Mouse (Mus musculus) lung, postnatal 10 days (tissue): ENCODE results near the gene 4930426L09Rik.
"Not testable (repeated sequence)": the region's sequence is repeated elsewhere in the genome, so short reads cannot be mapped to it uniquely, and the experiment has no call there.

Source experiments
- DNase-seq: peaks from one replicate; pipeline ENCODE4 v3.0.0; 2021

Gene 4930426L09Rik

GRCm38 (mm10) chr2:18974882-18975645 is 23.1 kb upstream of the 4930426L09Rik start:
- DNase-seq = no peak

- no peak for DNase-seq
These were observed 22.0 kb upstream of the 4930426L09Rik start for GRCm38 (mm10) chr2:18976175-18976574.

DNA sequence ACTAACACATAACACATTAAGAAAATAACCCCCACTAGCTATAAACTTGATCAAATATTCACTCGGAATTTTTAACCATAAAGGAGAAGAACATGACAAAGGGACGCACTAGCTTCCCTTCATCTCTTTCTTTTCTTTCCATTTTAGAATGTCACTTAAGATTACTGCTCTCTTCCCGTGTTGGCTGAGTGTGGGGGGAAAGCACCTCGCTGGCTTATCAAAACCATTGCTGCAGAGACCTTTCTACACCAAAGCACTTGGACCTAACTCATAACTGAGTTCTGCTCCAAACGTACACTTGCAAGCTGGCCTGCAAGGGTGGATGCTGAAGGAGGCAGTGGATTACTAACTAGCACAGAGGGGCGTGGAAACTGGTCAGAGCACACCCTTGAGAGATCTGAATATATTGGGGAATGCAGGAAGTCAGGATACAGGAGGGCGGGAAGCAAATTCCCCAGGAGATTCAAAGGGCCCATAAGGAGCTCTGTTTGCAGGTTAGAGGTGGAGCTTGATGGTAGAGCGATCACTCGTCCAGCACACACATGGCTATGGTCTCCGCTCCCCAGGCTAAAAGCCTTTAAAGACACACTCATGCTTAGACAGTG is 20.8 kb upstream of the 4930426L09Rik start:
- no peak for DNase-seq

DNA sequence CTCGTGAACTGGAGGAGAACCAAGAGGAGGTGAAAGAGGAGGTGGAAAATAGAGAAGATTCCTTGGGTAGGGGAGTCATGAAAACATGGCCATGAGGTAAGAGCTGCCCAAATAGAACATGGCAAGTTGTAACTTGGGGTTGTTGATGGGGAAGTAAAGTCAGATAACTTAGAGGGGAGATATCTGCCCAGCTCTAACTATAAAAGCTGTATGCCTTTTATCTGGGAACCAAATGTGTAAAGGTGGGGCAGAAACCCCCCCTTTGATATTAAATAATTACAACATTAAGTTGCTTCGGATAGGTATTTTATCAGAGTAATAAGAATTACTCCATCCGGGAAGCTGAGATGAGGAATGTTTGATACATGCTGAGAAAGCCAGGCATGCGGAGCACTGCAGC is 19.1 kb upstream of the 4930426L09Rik start:
- DNase-seq = no peak

DNA sequence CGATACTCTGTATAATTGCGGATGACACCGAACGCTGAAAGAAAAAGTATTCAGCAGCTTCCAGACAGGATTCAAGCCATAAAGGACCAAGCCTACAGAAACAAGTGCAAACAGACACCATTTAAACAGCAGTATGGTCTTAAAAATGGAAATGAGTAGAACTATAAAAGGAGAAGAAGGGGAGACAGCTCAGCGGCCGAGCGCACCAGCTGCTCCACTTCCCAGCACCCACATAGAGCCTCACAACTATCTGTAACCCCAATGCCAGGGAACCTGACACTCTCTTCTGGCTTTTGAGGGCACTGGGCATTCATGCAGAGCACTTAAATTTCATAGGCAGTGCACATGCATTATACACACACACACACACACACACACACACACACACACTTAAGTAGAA is 18.5 kb upstream of the 4930426L09Rik start:
- DNase-seq = no peak

DNA sequence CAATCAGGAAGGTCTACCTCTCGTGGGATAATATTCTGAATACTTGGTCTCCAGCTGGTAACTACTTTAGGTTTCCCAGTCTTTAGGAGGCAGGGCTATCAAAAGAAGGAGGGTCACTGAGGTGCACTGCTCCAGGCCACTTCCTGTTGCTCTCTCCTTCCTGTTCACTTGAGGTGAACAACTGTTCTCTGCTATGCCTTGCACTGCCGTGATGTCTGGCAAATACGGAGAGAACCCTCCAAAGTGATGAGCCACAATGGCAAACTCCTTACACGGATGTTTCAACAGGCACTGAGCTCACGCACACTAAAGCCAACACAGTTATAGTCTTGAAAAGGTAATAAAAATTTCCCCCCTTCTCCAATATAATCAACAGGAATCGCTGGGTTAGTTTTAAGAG is 15.6 kb upstream of the 4930426L09Rik start:
- DNase-seq = no peak

DNA sequence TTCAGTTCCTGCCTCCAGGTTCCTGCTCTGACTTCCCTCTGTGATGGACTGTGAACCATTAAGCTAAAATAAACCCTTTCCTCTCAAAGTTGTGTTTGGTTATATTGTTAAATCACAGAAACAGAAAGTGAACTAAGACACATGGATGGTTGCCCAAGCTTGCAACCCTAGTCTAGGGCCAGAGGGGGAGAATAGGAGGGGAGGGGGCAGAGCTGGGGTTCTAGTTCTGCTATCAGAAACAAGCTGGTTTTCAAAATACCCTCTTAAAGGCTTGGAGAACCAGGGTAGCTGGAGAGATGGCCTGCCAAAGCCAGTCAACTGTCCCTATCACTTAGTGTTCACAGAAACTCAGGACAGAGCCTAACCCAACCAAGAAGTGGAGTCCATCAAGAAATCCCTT is 14.6 kb upstream of the 4930426L09Rik start:
- DNase-seq = no peak

- DNase-seq = peak; percentile 45
These were observed 13.9 kb upstream of the 4930426L09Rik start for GRCm38 (mm10) chr2:18984095-18984847.

- DNase-seq = no peak
These were observed 12.6 kb upstream of the 4930426L09Rik start for GRCm38 (mm10) chr2:18985506-18985905.

DNA sequence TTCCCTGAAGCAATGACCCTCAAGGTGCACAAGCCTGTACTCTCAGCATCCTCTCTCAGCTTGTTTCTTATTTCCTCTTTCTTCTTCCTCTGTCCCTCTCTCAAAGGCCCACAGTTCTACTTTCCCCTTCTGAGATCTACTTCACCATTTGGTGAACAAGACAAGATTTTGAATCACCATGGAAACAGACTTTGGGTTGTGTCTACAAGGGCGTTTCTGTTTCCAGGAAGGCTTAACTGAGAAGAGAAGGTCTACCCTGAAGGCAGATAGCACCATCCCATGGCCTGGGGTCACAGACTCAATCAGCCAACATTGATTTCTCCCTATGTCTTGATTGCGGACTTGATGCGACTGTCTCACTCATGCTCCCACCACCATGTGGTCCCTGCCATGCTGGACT is 9.3 kb upstream of the 4930426L09Rik start:
- no peak for DNase-seq

DNA sequence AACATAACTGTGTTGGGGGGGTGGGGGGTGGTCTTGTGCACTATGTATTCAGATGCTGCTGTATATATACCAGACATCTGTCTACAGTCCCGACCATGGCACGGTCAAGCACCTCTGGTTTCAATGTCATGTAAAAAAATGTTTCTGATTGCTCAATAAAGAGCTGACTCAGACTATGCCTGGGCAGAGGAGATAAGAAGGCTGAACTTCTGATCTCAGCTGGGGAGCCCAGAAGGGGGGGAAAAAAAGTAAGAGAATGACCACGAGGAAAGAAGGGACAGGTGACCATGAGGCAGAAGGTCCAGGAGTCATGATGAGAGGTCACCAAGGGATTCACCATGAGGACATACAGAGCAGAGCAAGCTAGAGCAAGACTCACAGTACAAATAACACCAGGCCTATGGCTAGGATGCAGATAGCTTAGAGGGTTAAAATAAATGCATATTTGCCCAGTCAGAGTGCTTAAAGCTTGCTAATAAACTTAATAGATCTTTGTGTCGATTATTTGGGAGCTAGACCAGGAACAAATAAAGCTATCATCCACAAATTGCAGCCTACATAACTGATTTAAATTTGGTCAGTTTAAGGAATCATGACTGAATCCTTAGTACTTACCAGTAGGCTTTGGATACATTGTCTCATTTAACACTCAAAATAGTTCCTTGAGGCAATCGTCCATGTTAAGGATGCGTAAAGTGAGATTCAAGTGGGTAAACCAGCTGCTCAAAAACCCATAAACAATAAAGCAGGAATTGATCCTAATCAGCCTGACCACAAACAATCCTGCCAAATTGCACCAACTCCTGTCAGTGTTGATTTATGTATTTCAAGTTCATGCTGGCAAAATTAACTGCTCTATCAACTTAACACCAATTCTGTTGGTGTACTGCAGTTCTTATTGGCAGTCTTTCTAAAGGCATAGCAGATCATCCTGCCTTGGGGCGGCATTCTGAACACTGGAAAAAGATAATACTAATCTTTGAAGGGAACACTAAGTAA is 5.3 kb upstream of the 4930426L09Rik start:
- no peak for DNase-seq

GRCm38 (mm10) chr2:18996451-18997211 is 1.5 kb upstream of the 4930426L09Rik start:
- DNase-seq = peak; percentile 36

- DNase-seq = peak; percentile 62
These were observed 664 bp upstream of the 4930426L09Rik start for GRCm38 (mm10) chr2:18997387-18997971.

- DNase-seq = no peak
These were observed 1.3 kb downstream of the 4930426L09Rik start for GRCm38 (mm10) chr2:18999395-18999794.

- DNase-seq = peak; percentile 23
These were observed 6.7 kb downstream of the 4930426L09Rik start for GRCm38 (mm10) chr2:19004801-19005200.

DNA sequence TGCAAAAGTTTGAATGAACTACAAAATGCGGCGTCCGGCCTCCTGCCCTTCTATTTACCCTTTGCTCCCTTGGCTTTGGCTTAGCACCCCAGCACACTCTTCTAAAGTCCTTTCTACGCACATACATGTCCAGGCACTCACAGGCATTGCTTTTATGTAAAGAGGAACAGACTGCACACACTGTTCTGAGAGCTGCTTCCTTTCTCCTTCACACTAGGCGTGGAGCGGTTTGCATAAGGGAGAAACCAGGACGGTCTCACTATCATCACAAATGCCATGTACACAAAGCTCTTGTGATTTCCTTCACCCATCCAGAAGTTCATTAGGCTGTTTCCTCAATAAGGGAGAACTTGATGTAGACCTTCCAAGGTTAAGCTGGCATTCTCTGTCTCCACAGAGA is 8.0 kb downstream of the 4930426L09Rik start:
- DNase-seq = no peak

- no peak for DNase-seq
These were observed 9.4 kb downstream of the 4930426L09Rik start for GRCm38 (mm10) chr2:19007580-19007979.

- not testable (repeated sequence) for DNase-seq
These were observed 12.4 kb downstream of the 4930426L09Rik start for GRCm38 (mm10) chr2:19010541-19010940.

DNA sequence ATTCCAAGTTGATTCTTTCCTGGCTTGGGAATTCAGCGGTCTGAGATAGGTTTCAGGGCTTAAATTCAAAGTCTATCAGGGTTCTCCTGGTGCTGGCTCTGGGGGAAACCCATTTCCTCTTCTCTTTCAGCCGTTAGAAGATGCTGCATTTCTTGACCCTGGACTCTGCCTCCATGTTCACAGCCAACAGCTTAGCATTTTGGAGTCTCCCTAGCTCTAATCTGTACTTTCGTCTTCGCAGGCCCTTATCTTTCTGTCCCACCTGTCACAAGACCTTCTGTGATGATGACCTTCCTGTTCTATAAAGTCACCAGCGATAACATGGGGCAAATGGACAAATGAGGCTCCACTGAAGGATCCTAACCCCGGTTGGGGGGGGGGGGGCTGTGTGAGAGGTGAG is 13.3 kb downstream of the 4930426L09Rik start:
- DNase-seq = no peak

- no peak for DNase-seq
These were observed 18.2 kb downstream of the 4930426L09Rik start for GRCm38 (mm10) chr2:19016348-19016747.

- DNase-seq = no peak
These were observed 18.7 kb downstream of the 4930426L09Rik start for GRCm38 (mm10) chr2:19016839-19017238.
